Mouse (Mus musculus) midbrain, embryonic 13.5 days (tissue): ENCODE measurements around the gene Podn. TPM values are rescaled to one million over a fixed set of nuclear protein-coding genes. Genes with fewer than 3 reads are reported as not detected.
A peak's percentile ranks its signal among the peaks of the same experiment; 100 is the strongest.

Experiments used
- ATAC-seq: fragments of 200-750 bp; cut with Nextera tagmentation; 2 replicates; pipeline ENCODE4 v1.8.0; 2017; ENCODE audit warnings: mild to moderate bottlenecking, moderate TSS enrichment, moderate library complexity
- H3K27ac ChIP-seq: fragments of 300-500 bp; sonication (generic); 2 replicates; pipeline ENCODE4 v1.5.1; 2015; ENCODE audit warnings: inconsistent platforms, mild to moderate bottlenecking, moderate library complexity
- H3K27me3 ChIP-seq: fragments of 300-500 bp; sonication (generic); 2 replicates; pipeline ENCODE4 v1.6.1; 2015; ENCODE audit warnings: mild to moderate bottlenecking, inconsistent platforms
- H3K36me3 ChIP-seq: fragments of 300-500 bp; sonication (generic); 2 replicates; pipeline ENCODE4 v1.6.1; 2015; ENCODE audit warnings: mild to moderate bottlenecking, inconsistent platforms
- H3K4me1 ChIP-seq: fragments of 300-500 bp; sonication (generic); replicated peaks from 2 replicates; pipeline ENCODE4 v1.6.1; 2015; ENCODE audit warnings: inconsistent platforms
- H3K4me2 ChIP-seq: fragments of 300-500 bp; sonication (generic); replicated peaks from 2 replicates; pipeline ENCODE4 v1.6.1; 2015; ENCODE audit warnings: moderate library complexity, mild to moderate bottlenecking, inconsistent platforms
- H3K4me3 ChIP-seq: fragments of 300-500 bp; sonication (generic); replicated peaks from 2 replicates; pipeline ENCODE4 v1.5.1; 2015; ENCODE audit warnings: mild to moderate bottlenecking, inconsistent platforms
- H3K9ac ChIP-seq: fragments of 300-500 bp; sonication (generic); replicated peaks from 2 replicates; pipeline ENCODE4 v1.6.1; 2015; ENCODE audit warnings: mild to moderate bottlenecking, inconsistent platforms
- H3K9me3 ChIP-seq: fragments of 300-500 bp; sonication (generic); 2 replicates; pipeline ENCODE4 v1.6.1; 2016; ENCODE audit warnings: mild to moderate bottlenecking, inconsistent platforms
- WGBS: fragments of 180-500 bp; shearing (Covaris S2); methylation state at CpG from one replicate; pipeline ENCODE4 v1.1.7; 2015; 5-methylcytosine and 5-hydroxymethylcytosine counted together
- polyA plus RNA-seq: library from polyadenylated mRNA; unstranded; fragments of >200 nt; fragmentation: Nextera tagmentation; extraction: Ambion mirVana; gene quantifications from 2 replicates; pipeline ENCODE4 v1.2.1, GENCODE M21; 2015

The Podn gene
- polyA plus RNA-seq, 1 experiment from 2014 or later, result 0.07 TPM

GRCm38 (mm10) chr4:108059601-108060379 lies 36.5 kb downstream of the Podn start:
- Histone ChIP-seq H3K27ac (peak overlapping the region; percentile 57), H3K4me2 (peak overlapping the region; percentile 9; the same call in 1 of the 2 replicates), H3K9me3 (no peaks in the 10 kb centered on the region), H3K4me3 (no peak overlapping the region), H3K27me3 (no peaks in the 10 kb centered on the region), H3K4me1 (peaks cover 4% of the 10 kb centered on the region; the same call in 1 of the 2 replicates), H3K36me3 (peaks cover 50% of the 10 kb centered on the region), H3K9ac (no peak overlapping the region)
- ATAC-seq, result 0 out of 2 replicates have a peak, but pooled peaks have one; percentile 30
- WGBS, result 35% methylated on average over 19 of the region's 19 CpGs

- Histone ChIP-seq H3K4me3 (no peak overlapping the region), H3K27me3 (no peaks in the 10 kb centered on the region), H3K27ac (no peak overlapping the region), H3K9ac (no peak overlapping the region), H3K4me1 (peaks cover 4% of the 10 kb centered on the region; the same call in 1 of the 2 replicates), H3K4me2 (no peak overlapping the region), H3K9me3 (no peaks in the 10 kb centered on the region), H3K36me3 (peaks cover 56% of the 10 kb centered on the region)
- WGBS, result 91% methylated on average over 10 of the region's 10 CpGs
- no peak for ATAC-seq
Observed at GRCm38 (mm10) chr4:108058166-108058565, 38.1 kb downstream of the Podn start.

- Histone ChIP-seq H3K4me1 (peaks cover 4% of the 10 kb centered on the region; the same call in 1 of the 2 replicates), H3K27me3 (no peaks in the 10 kb centered on the region), H3K9me3 (no peaks in the 10 kb centered on the region), H3K4me3 (no peak overlapping the region), H3K27ac (no peak overlapping the region), H3K9ac (no peak overlapping the region), H3K4me2 (no peak overlapping the region), H3K36me3 (peaks cover 61% of the 10 kb centered on the region)
- no peak for ATAC-seq
- WGBS, result 97% methylated on average over 2 of the region's 2 CpGs
Observed at GRCm38 (mm10) chr4:108057247-108057646, 39.0 kb downstream of the Podn start.

- no peak overlapping the region for H3K4me3 ChIP-seq
- no peak overlapping the region for H3K4me2 ChIP-seq
- H3K27me3 ChIP-seq, result no peaks in the 10 kb centered on the region
- ATAC-seq, result no peak
- 94% methylated on average over 10 of the region's 10 CpGs for WGBS
- H3K9ac ChIP-seq, result no peak overlapping the region
- no peak overlapping the region for H3K27ac ChIP-seq
- H3K9me3 ChIP-seq, result no peaks in the 10 kb centered on the region
- H3K4me1 ChIP-seq, result peaks cover 4% of the 10 kb centered on the region; the same call in 1 of the 2 replicates
- peaks cover 67% of the 10 kb centered on the region for H3K36me3 ChIP-seq
Observed at GRCm38 (mm10) chr4:108055873-108056272, 40.4 kb downstream of the Podn start.

GRCm38 (mm10) chr4:108052673-108053072 lies 43.6 kb downstream of the Podn start:
- H3K27ac ChIP-seq, result no peak overlapping the region
- H3K36me3 ChIP-seq, result peaks cover 78% of the 10 kb centered on the region
- H3K4me3 ChIP-seq, result no peak overlapping the region
- WGBS, result 90% methylated on average over 8 of the region's 8 CpGs
- no peaks in the 10 kb centered on the region for H3K9me3 ChIP-seq
- no peaks in the 10 kb centered on the region for H3K27me3 ChIP-seq
- no peak overlapping the region for H3K9ac ChIP-seq
- ATAC-seq, result no peak
- H3K4me2 ChIP-seq, result no peak overlapping the region
- no peaks in the 10 kb centered on the region for H3K4me1 ChIP-seq

- no peak overlapping the region for H3K4me2 ChIP-seq
- H3K9ac ChIP-seq, result no peak overlapping the region
- WGBS, result 80% methylated on average over 10 of the region's 10 CpGs
- H3K9me3 ChIP-seq, result no peaks in the 10 kb centered on the region
- H3K27ac ChIP-seq, result no peak overlapping the region
- H3K36me3 ChIP-seq, result peaks cover 82% of the 10 kb centered on the region
- no peak overlapping the region for H3K4me3 ChIP-seq
- no peaks in the 10 kb centered on the region for H3K4me1 ChIP-seq
- no peaks in the 10 kb centered on the region for H3K27me3 ChIP-seq
- no peak for ATAC-seq
Observed at GRCm38 (mm10) chr4:108051687-108052274, 44.5 kb downstream of the Podn start.

- Histone ChIP-seq H3K27ac (no peak overlapping the region), H3K4me3 (no peak overlapping the region), H3K9ac (no peak overlapping the region), H3K4me1 (no peaks in the 10 kb centered on the region), H3K9me3 (no peaks in the 10 kb centered on the region), H3K36me3 (peaks cover 69% of the 10 kb centered on the region), H3K27me3 (no peaks in the 10 kb centered on the region), H3K4me2 (no peak overlapping the region)
- ATAC-seq, result no peak
- 89% methylated on average over 8 of the region's 8 CpGs for WGBS
Observed at GRCm38 (mm10) chr4:108046136-108046535, 50.1 kb downstream of the Podn start.

GRCm38 (mm10) chr4:108045136-108046107 lies 50.8 kb downstream of the Podn start:
- H3K9ac ChIP-seq, result no peak overlapping the region
- peaks cover 66% of the 10 kb centered on the region for H3K36me3 ChIP-seq
- no peak overlapping the region for H3K27ac ChIP-seq
- no peaks in the 10 kb centered on the region for H3K27me3 ChIP-seq
- H3K4me2 ChIP-seq, result no peak overlapping the region
- no peak for ATAC-seq
- H3K9me3 ChIP-seq, result no peaks in the 10 kb centered on the region
- whole genome bisulfite sequencing, result 76% methylated on average over 19 of the region's 19 CpGs
- H3K4me1 ChIP-seq, result no peaks in the 10 kb centered on the region
- no peak overlapping the region for H3K4me3 ChIP-seq

GRCm38 (mm10) chr4:108037027-108037426 lies 59.2 kb downstream of the Podn start:
- Histone ChIP-seq H3K4me1 (peaks cover 3% of the 10 kb centered on the region), H3K27me3 (peaks cover 23% of the 10 kb centered on the region), H3K9me3 (no peaks in the 10 kb centered on the region), H3K9ac (no peak overlapping the region), H3K36me3 (peaks cover 8% of the 10 kb centered on the region), H3K4me2 (no peak overlapping the region), H3K27ac (no peak overlapping the region), H3K4me3 (no peak overlapping the region)
- 77% methylated on average over 8 of the region's 8 CpGs for WGBS
- ATAC-seq, result no peak

- Histone ChIP-seq H3K4me1 (peaks cover 15% of the 10 kb centered on the region), H3K9me3 (no peaks in the 10 kb centered on the region), H3K36me3 (no peaks in the 10 kb centered on the region), H3K9ac (no peak overlapping the region), H3K27me3 (peaks cover 53% of the 10 kb centered on the region), H3K4me2 (no peak overlapping the region), H3K4me3 (no peak overlapping the region), H3K27ac (no peak overlapping the region)
- no peak for ATAC-seq
- WGBS, result 84% methylated on average over 8 of the region's 8 CpGs
Observed at GRCm38 (mm10) chr4:108033041-108033764, 63.0 kb downstream of the Podn start.

GRCm38 (mm10) chr4:108032352-108032849 lies 63.8 kb downstream of the Podn start:
- H3K9ac ChIP-seq, result peak overlapping the region; percentile 68; the same call in 1 of the 2 replicates
- H3K9me3 ChIP-seq, result no peaks in the 10 kb centered on the region
- peaks cover 56% of the 10 kb centered on the region for H3K27me3 ChIP-seq
- ATAC-seq, result no peak
- peaks cover 15% of the 10 kb centered on the region for H3K4me1 ChIP-seq
- no peak overlapping the region for H3K27ac ChIP-seq
- WGBS, result 41% methylated on average over 11 of the region's 11 CpGs
- peak overlapping the region; percentile 58 for H3K4me3 ChIP-seq
- peak overlapping the region; percentile 97 for H3K4me2 ChIP-seq
- H3K36me3 ChIP-seq, result no peaks in the 10 kb centered on the region
